Mouse (Mus musculus): ENCODE data around the gene Plekhh3.

Plekhh3 gene

DNA sequence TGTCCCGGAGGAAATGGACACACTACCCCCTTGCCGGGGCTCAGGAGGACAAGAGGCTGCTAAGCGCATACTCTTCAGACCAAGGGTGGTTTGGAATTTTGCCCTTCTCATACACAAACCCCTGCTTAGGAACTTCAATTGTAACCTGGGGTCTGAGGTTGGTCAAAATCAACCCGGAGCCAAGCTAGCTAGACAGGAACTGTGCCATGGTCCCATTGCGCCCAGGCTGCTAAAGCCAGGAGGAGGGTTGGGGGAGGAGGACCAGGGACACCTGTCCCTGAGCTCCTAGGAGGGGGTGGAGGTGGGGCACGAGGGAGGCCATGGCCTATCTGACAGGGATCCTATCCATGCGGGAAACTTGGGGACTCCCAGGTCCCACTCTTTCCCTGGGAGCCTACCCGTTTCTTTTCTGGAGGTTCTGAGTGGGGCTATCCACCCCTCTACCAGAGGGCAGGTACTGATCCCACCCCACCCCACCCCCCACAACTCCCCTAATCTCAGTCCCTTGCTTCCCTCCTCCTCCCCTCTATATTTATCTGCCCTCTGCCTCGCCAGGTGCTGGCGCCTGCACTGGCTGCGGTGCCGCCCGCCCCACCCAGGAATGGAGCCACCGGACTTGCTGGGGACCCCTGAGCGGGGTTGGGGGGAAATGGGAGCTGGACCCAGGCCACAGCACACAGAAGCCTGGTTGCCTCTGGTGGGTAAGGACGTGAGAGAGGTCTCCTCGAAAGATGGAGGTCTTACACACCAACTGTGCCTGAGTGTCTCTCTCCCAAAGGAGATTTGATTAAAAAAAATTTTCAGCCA is 1.6 kb downstream of the Plekhh3 start:
- DNase-seq, result peak; percentile 79

- no peak for DNase-seq
Measured at GRCm38 (mm10) chr11:101168301-101168980, 2.7 kb downstream of the Plekhh3 start.

- peak; percentile 58 for DNase-seq
Measured at GRCm38 (mm10) chr11:101167963-101168300, 3.2 kb downstream of the Plekhh3 start.

- peak; percentile 56 for DNase-seq
Measured at GRCm38 (mm10) chr11:101167211-101167962, 3.8 kb downstream of the Plekhh3 start.

DNA sequence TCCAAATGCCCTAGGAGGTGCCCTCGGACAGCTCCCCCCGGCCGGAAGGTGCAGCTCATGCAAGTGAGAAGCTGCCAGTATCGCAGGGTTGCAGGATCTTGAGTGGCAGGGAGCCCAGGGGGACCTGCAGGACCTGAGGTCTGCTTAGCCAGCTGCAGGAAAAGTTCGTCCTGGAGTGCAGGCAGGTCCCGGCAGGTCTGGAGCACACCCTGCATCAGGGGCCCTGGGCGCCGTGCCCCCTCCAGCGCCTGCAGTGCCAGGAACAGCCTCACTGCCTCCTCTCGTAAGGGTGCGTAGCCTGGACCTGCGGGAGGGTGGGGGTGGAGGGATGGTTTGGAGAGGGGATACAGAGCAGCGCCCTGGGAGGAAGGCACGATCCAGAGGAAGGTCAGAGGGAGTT is 4.8 kb downstream of the Plekhh3 start:
- DNase-seq, result peak; percentile 60

GRCm38 (mm10) chr11:101164677-101165580 is 6.2 kb downstream of the Plekhh3 start:
- peak; percentile 44 for DNase-seq

- DNase-seq, result peak; percentile 37
Measured at GRCm38 (mm10) chr11:101164351-101164665, 6.8 kb downstream of the Plekhh3 start.

GRCm38 (mm10) chr11:101163476-101164350 is 7.4 kb downstream of the Plekhh3 start:
- DNase-seq, result peak; percentile 66

DNA sequence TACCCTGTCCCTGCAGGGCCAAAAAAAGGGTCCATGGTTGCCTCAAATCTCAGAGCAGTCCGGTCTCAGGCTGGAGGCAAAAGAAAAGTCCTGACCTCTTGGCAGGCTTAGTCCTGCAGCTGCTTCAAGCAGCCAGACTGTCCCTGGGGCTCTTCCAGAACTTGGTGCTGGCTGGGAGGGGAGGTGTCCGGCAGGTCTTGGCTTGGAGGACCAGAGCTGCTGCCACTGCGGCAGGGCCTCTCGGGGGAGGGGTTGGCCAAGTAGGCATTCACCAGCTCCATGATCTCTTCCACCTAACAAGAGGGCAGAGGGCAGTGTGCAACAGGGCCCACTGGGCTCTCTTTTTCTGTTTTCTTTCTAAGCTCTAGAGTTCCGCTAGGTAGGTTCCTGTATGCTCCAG is 8.4 kb downstream of the Plekhh3 start:
- DNase-seq, result peak; percentile 72

GRCm38 (mm10) chr11:101162301-101162700 is 8.8 kb downstream of the Plekhh3 start:
- peak; percentile 50 for DNase-seq

DNA sequence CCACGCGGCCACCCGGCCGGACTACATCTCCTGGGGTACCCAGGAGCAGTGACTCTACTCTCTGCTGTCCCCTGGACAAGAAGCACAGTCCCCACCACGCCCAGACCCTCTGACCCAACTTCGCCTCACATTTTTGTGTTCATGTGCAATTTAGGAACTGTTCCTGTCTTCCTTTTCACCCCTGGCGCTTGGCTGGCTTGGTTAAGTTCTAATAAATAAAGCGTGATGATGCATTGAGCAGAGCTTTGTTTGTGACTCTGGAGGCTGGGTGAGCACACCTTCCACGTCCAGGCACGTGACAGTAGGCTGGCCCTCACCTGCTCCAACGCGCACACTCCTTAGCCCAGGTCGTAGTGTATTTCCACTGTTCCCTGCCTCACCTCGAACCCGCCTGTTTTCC is 9.6 kb downstream of the Plekhh3 start:
- no peak for DNase-seq

- DNase-seq, result peak; percentile 53
Measured at GRCm38 (mm10) chr11:101160981-101161505, 10.1 kb downstream of the Plekhh3 start.

DNA sequence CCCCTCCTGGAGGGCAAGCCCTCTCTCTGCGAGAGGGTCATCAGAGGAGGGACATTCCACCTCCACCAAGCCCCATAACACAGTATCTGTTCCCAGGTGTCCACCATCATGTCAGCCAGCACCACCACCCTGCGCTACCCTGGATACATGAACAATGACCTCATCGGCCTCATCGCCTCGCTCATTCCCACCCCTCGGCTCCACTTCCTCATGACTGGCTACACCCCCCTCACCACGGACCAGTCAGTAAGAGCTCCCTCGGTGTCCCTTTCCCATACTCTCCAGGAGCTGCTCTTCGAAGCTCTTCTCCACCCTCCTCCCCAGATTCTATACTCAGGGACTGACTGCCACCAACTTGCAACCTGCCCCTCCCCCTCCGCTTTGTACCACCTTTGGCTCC is 11.0 kb downstream of the Plekhh3 start:
- DNase-seq, result peak; percentile 55

DNA sequence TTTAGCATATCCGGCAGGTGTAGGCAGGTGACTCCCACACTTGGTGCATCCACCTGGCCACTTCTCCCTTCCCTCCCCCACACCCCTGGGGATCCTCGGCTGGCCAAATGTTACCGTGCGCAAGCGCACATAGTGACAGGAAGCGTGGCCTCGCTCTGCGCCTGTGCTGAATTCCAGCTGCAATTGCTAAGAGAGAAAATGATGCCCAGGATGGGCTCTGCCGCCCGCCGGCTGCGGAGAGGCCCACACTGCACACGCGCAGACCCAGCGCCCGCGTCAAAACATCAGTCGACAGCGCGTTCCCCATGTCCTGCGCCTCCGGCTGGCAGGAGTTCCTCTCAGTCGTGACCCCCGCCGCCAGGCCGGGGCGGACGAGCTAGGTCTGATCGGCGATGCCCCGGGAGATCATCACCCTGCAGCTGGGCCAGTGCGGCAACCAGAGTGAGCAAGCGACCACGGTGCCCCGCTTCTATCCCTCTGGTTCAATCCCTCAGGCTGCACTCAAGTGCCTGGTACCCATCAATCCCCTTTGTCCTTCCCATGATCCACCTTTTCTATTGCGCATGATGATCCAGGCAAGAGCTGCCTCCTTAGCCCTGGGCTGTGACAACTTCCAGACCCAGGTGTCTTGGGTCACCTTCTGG is 15.3 kb downstream of the Plekhh3 start, which contains the start of gene Tubg2:
Gene Tubg2 (plus strand): TSS at position 180 of the 644 bp plus-strand sequence.
- DNase-seq, result peak; percentile 87

DNA sequence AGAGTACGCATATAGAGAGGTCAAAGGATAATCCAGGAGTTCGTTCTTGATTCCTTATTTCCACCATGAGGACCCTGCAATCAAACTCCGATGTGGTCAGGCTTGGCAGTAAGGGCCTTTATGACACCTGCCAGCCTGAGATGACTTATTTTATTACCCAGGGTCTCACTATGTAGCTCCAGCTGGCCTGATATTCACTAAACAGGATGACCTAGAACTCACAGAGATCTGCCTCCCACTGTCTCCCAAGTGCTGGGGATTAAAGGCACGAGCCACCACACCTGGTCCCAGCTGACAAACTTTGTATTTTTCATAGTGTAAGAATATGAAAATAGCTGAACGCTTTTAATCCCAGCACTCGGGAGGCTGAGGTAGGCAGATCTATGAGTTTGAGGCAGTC is 16.0 kb downstream of the Plekhh3 start:
- peak; percentile 21 for DNase-seq

GRCm38 (mm10) chr11:101154648-101155047 is 16.5 kb downstream of the Plekhh3 start:
- peak; percentile 37 for DNase-seq

- no peak for DNase-seq
Measured at GRCm38 (mm10) chr11:101152825-101153224, 18.3 kb downstream of the Plekhh3 start.

- no peak for DNase-seq
Measured at GRCm38 (mm10) chr11:101151063-101151462, 20.1 kb downstream of the Plekhh3 start.

- peak; percentile 19 for DNase-seq
Measured at GRCm38 (mm10) chr11:101149178-101150105, 21.7 kb downstream of the Plekhh3 start.

DNA sequence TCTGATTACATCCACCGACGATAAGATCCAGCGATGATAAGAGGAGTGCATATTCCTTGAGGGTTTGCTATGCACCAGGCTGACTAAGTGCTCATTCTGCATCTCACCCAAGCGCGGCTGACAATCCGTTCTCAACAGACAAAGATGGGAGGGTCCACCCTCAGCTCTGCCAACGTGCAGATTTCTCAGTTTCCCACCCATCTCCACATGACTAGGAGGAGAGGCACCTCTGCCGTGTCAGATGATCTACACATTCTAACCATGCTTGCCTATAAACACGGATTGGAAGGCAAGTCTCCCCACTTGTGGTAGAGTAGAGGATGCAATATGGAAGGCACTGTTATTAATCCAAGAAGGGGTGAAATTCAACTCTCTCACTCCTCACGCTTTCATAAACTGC is 22.4 kb downstream of the Plekhh3 start:
- no peak for DNase-seq

Measured in cerebellum, adult 9-11 months (tissue).